Mouse (Mus musculus) heart, adult 2 months (tissue): ENCODE results near the gene Gpld1.

Experiments
- CTCF ChIP-seq: fragments of 200-600 bp; IDR thresholded peaks from 2 replicates; pipeline ENCODE4 v1.8.1; 2022; ENCODE audit warnings: antibody characterized with exemption, mild to moderate bottlenecking, moderate library complexity
- POLR2A ChIP-seq: fragments of 200-500 bp; IDR thresholded peaks from 2 replicates; pipeline ENCODE4 v1.6.1; 2011; ENCODE audit warnings: mild to moderate bottlenecking, low read depth, low read length, control low read depth; ENCODE audit not compliant: insufficient read depth

DNA sequence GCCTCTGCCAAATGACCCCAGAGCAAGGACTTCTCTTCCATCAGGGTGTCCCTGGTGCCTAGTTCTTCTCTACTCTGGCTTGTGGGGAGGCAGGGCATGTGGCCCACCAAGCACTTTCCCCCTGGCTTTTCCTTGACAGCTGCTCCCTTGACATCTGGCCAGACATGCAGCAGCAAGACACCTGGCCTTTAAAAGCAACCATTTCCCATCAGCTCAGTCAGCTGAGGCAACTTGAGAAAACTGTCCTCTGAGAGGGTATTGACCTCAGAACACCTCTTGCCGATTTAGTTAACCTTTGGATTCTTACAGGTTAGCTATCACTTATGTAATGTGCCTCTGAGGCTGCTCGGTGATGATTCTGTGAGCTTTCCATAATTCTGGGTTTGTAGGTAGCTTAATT lies 49.1 kb upstream of the Gpld1 start:
- TF ChIP-seq POLR2A (no peak), CTCF (no peak)
